Mouse (Mus musculus): ENCODE data around the gene Aspscr1. TPM values are rescaled to one million over a fixed set of nuclear protein-coding genes. Genes with fewer than 3 reads are reported as not detected.

Aspscr1 gene
- polyA plus RNA-seq, 1 experiment from 2014 or later = 122 TPM

- Histone ChIP-seq H3K27me3 (ENCODE audit: control insufficient read depth, insufficient read depth, low read length) (no peaks in the 10 kb centered on the region), H3K27ac (replicated peaks; ENCODE audit: low read depth, low read length) (no peak overlapping the region)
- ATAC-seq (ENCODE audit: insufficient number of reproducible peaks, low FRiP score, low TSS enrichment, low read depth) = no peak
Measured at GRCm38 (mm10) chr11:120720450-120720849, 47.7 kb downstream of the Aspscr1 start.

DNA sequence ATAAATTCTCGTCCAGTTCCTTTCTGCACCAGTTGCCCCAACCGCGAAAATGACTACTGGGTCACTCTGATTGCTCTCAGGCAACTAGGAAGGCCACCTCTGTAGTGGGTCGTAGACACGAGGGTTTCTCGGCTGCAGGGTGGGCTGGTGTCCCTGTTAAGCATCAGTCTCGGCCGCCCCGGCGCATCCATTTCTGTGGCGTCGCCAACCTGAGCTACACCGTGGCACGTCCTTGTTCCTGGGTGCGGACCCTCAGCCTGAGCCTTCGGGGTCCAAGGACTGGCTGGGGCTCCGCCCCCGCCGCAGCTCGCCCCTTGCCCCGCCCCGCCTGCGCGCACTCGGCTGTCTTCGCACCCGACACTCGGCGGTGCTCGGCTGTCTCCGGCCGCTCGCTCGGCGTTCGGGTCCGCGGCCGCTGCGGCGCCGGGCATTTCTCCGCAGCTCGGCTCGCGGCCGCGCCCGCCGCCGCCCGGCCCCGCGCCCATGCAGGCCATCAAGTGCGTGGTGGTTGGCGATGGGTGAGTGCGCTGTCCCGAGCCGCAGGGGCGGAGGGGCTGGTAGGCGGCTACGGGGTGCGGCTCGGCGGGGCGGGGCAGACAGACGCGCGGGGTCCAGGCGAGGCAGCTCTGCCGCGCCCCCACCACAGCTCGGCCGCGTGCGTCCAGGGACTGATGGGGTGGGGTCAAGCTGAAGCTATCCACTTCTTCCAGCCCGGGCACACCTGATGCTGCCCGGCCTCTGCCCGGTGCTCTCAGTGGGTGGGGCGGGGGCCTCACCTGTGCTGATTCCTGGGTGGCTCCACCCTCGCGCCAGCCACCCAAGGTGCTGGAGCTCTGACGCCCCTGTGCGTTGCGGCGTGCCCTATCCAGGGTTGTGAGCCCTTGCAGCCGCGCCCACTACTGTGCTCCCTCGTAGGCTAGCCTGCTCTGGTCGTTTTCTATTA is 48.6 kb downstream of the Aspscr1 start, which contains the start of gene Rac3:
Gene Rac3, plus strand, starts transcription at position 347 of the 943 bp plus-strand sequence.
- Histone ChIP-seq H3K4me1 (ENCODE audit: control insufficient read depth, insufficient read depth, low read length) (peaks cover 16% of the 10 kb centered on the region; the same call in 1 of the 2 replicates), H3K9ac (ENCODE audit: low read length) (peak within 1 kb of the TSS; percentile 76), H3K4me3 (ENCODE audit: low read depth, low read length) (peak within 1 kb of the TSS; percentile 58), H3K36me3 (ENCODE audit: control insufficient read depth, insufficient read depth, low read length) (peaks cover 13% of the 10 kb centered on the region; the same call in 1 of the 2 replicates), H3K9me3 (ENCODE audit: control insufficient read depth, low read length) (no peaks in the 10 kb centered on the region), H3K4me2 (ENCODE audit: low read depth, severe bottlenecking) (peak within 1 kb of the TSS; percentile 97), H3K27me3 (ENCODE audit: control insufficient read depth, insufficient read depth, low read length) (no peaks in the 10 kb centered on the region), H3K27ac (replicated peaks; ENCODE audit: low read depth, low read length) (no peak within 1 kb of the TSS)
- ATAC-seq (ENCODE audit: insufficient number of reproducible peaks, low FRiP score, low TSS enrichment, low read depth) (peak; percentile 72), DNase-seq (ENCODE audit: low spot score) (peak; percentile 84)
- WGBS = under 1% methylated on average over 84 of the region's 90 CpGs

More at GRCm38 (mm10) chr11:120720450-120720849, 47.7 kb downstream of the Aspscr1 start:
- Histone ChIP-seq H3K9ac (ENCODE audit: low read length) (peak overlapping the region; percentile 56), H3K4me2 (ENCODE audit: low read depth, severe bottlenecking) (peak overlapping the region; percentile 97), H3K36me3 (ENCODE audit: control insufficient read depth, insufficient read depth, low read length) (peaks cover 14% of the 10 kb centered on the region; the same call in 1 of the 2 replicates), H3K4me3 (ENCODE audit: low read depth, low read length) (peak overlapping the region; percentile 58; the same call in 1 of the 2 replicates), H3K9me3 (ENCODE audit: control insufficient read depth, low read length) (no peaks in the 10 kb centered on the region), H3K4me1 (ENCODE audit: control insufficient read depth, insufficient read depth, low read length) (peaks cover 16% of the 10 kb centered on the region; the same call in 1 of the 2 replicates)
- peak; percentile 97 for DNase-seq (ENCODE audit: low spot score)
- WGBS = 13% methylated on average over 17 of the region's 17 CpGs

- Histone ChIP-seq H3K4me2 (ENCODE audit: low read depth, severe bottlenecking) (peak overlapping the region; percentile 97), H3K4me3 (ENCODE audit: low read depth, low read length) (peak overlapping the region; percentile 58), H3K9me3 (ENCODE audit: control insufficient read depth, low read length) (no peaks in the 10 kb centered on the region), H3K27ac (replicated peaks; ENCODE audit: low read depth, low read length) (no peak overlapping the region), H3K36me3 (ENCODE audit: control insufficient read depth, insufficient read depth, low read length) (peaks cover 10% of the 10 kb centered on the region; the same call in 1 of the 2 replicates), H3K9ac (ENCODE audit: low read length) (peak overlapping the region; percentile 76), H3K4me1 (ENCODE audit: control insufficient read depth, insufficient read depth, low read length) (peaks cover 16% of the 10 kb centered on the region; the same call in 1 of the 2 replicates), H3K27me3 (ENCODE audit: control insufficient read depth, insufficient read depth, low read length) (no peaks in the 10 kb centered on the region)
- 21% methylated on average over 21 of the region's 21 CpGs for WGBS
- ATAC-seq (ENCODE audit: insufficient number of reproducible peaks, low FRiP score, low TSS enrichment, low read depth) = no peak; the same call in 1 of the 2 replicates
- no peak for DNase-seq (ENCODE audit: low spot score)
Measured at GRCm38 (mm10) chr11:120722067-120722630, 49.4 kb downstream of the Aspscr1 start.

DNA sequence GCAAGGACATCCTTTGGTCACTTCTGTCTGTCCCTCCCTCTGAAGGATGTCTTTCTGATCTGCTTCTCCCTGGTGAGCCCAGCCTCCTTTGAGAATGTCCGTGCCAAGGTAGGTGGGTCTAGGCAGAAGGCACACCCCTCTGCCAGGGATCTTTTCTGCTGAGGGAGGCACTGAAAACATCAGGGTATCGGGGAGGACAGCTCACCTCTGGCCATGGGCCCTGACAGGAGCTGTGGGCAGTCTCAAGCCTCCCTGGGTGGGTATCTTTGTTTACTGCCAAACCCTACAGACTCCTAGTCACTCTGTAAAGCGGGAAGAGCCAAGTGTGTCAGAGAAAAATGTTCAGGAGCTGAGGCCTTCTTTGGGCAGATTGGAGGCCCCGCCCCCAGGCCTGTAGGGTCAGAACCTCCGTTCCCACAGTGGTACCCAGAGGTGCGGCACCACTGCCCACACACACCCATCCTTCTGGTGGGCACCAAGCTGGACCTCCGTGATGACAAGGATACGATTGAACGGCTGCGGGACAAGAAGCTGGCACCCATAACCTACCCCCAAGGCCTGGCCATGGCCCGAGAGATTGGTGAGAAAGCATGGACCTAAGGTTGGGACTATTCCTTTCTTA is 50.1 kb downstream of the Aspscr1 start:
- Histone ChIP-seq H3K4me3 (ENCODE audit: low read depth, low read length) (no peak overlapping the region), H3K27me3 (ENCODE audit: control insufficient read depth, insufficient read depth, low read length) (no peaks in the 10 kb centered on the region), H3K9ac (ENCODE audit: low read length) (no peak overlapping the region), H3K4me1 (ENCODE audit: control insufficient read depth, insufficient read depth, low read length) (peaks cover 16% of the 10 kb centered on the region; the same call in 1 of the 2 replicates), H3K4me2 (ENCODE audit: low read depth, severe bottlenecking) (0 out of 2 replicates have a peak overlapping the region, but pooled peaks have one; percentile 12), H3K27ac (replicated peaks; ENCODE audit: low read depth, low read length) (no peak overlapping the region), H3K36me3 (ENCODE audit: control insufficient read depth, insufficient read depth, low read length) (peaks cover 7% of the 10 kb centered on the region; the same call in 1 of the 2 replicates), H3K9me3 (ENCODE audit: control insufficient read depth, low read length) (no peaks in the 10 kb centered on the region)
- ATAC-seq (ENCODE audit: insufficient number of reproducible peaks, low FRiP score, low TSS enrichment, low read depth) (no peak), DNase-seq (ENCODE audit: low spot score) (no peak)
- WGBS = 91% methylated on average over 11 of the region's 11 CpGs

- Histone ChIP-seq H3K9ac (ENCODE audit: low read length) (no peak overlapping the region), H3K4me1 (ENCODE audit: control insufficient read depth, insufficient read depth, low read length) (peaks cover 16% of the 10 kb centered on the region; the same call in 1 of the 2 replicates), H3K27me3 (ENCODE audit: control insufficient read depth, insufficient read depth, low read length) (no peaks in the 10 kb centered on the region), H3K4me3 (ENCODE audit: low read depth, low read length) (no peak overlapping the region), H3K4me2 (ENCODE audit: low read depth, severe bottlenecking) (no peak overlapping the region), H3K27ac (replicated peaks; ENCODE audit: low read depth, low read length) (no peak overlapping the region), H3K9me3 (ENCODE audit: control insufficient read depth, low read length) (no peaks in the 10 kb centered on the region), H3K36me3 (ENCODE audit: control insufficient read depth, insufficient read depth, low read length) (peaks cover 1% of the 10 kb centered on the region; the same call in 1 of the 2 replicates)
- DNase-seq (ENCODE audit: low spot score) (no peak), ATAC-seq (ENCODE audit: insufficient number of reproducible peaks, low FRiP score, low TSS enrichment, low read depth) (no peak)
- 87% methylated on average over 7 of the region's 7 CpGs for WGBS
Measured at GRCm38 (mm10) chr11:120723509-120723908, 50.7 kb downstream of the Aspscr1 start.

- DNase-seq (ENCODE audit: low spot score) (no peak), ATAC-seq (ENCODE audit: insufficient number of reproducible peaks, low FRiP score, low TSS enrichment, low read depth) (peak; percentile 23)
- Histone ChIP-seq H3K9ac (ENCODE audit: low read length) (0 out of 2 replicates have a peak overlapping the region, but pooled peaks have one; percentile 48), H3K27ac (replicated peaks; ENCODE audit: low read depth, low read length) (no peak overlapping the region), H3K36me3 (ENCODE audit: control insufficient read depth, insufficient read depth, low read length) (no peaks in the 10 kb centered on the region), H3K4me3 (ENCODE audit: low read depth, low read length) (peak overlapping the region; percentile 50), H3K9me3 (ENCODE audit: control insufficient read depth, low read length) (no peaks in the 10 kb centered on the region), H3K4me2 (ENCODE audit: low read depth, severe bottlenecking) (peak overlapping the region; percentile 77), H3K27me3 (ENCODE audit: control insufficient read depth, insufficient read depth, low read length) (no peaks in the 10 kb centered on the region), H3K4me1 (ENCODE audit: control insufficient read depth, insufficient read depth, low read length) (peaks cover 12% of the 10 kb centered on the region; the same call in 1 of the 2 replicates)
- 18% methylated on average over 36 of the region's 36 CpGs for WGBS
Measured at GRCm38 (mm10) chr11:120726243-120727168, 53.7 kb downstream of the Aspscr1 start.

DNA sequence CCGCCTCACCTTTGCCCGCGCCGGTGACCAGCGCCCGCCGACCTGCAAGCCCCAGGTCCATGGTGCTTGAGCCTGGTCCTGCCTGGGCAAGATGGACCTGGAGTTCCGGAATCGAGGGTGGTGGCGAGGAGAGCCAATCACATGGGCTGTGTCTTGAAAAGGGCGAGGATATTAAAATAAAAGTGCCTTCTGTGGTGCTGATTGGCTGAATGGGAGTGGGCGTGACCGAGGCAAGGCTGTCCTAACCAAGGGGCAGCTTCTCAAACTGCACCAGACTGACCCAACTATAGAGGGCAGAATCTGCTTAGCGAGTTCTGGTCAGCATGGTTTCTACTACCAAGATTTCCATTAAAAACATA is 54.4 kb downstream of the Aspscr1 start, which contains the start of gene Dcxr:
Gene Dcxr, minus strand, starts transcription at position 113 of the 359 bp plus-strand sequence.
- Histone ChIP-seq H3K27ac (replicated peaks; ENCODE audit: low read depth, low read length) (no peak within 1 kb of the TSS), H3K4me2 (ENCODE audit: low read depth, severe bottlenecking) (peak within 1 kb of the TSS; percentile 77), H3K4me1 (ENCODE audit: control insufficient read depth, insufficient read depth, low read length) (peaks cover 7% of the 10 kb centered on the region; the same call in 1 of the 2 replicates), H3K9ac (ENCODE audit: low read length) (0 out of 2 replicates have a peak within 1 kb of the TSS, but pooled peaks have one; percentile 48), H3K4me3 (ENCODE audit: low read depth, low read length) (peak within 1 kb of the TSS; percentile 50), H3K36me3 (ENCODE audit: control insufficient read depth, insufficient read depth, low read length) (no peaks in the 10 kb centered on the region), H3K27me3 (ENCODE audit: control insufficient read depth, insufficient read depth, low read length) (no peaks in the 10 kb centered on the region), H3K9me3 (ENCODE audit: control insufficient read depth, low read length) (no peaks in the 10 kb centered on the region)
- WGBS = under 1% methylated on average over 14 of the region's 14 CpGs
- ATAC-seq (ENCODE audit: insufficient number of reproducible peaks, low FRiP score, low TSS enrichment, low read depth) (peak; percentile 85), DNase-seq (ENCODE audit: low spot score) (peak; percentile 87)

Data from limb, embryonic 11.5 days (tissue).